Mouse (Mus musculus) c-Kit-negative CD71-positive TER-119-positive erythroid progenitor cells, embryonic 14.5 days (primary cell): ENCODE data around the gene Rnf225.
"Not testable (repeated sequence)": the region's sequence is repeated elsewhere in the genome, so short reads cannot be mapped to it uniquely, and the experiment has no call there.

Experiments used
- DNase-seq: peaks from one replicate; pipeline ENCODE4 v3.0.0-alpha.2; 2013; ENCODE audit warnings: low read depth, low spot score

The Rnf225 gene

GRCm38 (mm10) chr7:12927693-12928589, 725 bp downstream of the Rnf225 start:
- no peak for DNase-seq

GRCm38 (mm10) chr7:12933615-12934140, 6.5 kb downstream of the Rnf225 start:
- DNase-seq = no peak

- DNase-seq = no peak
Measured at GRCm38 (mm10) chr7:12934808-12935207, 7.6 kb downstream of the Rnf225 start.

DNA sequence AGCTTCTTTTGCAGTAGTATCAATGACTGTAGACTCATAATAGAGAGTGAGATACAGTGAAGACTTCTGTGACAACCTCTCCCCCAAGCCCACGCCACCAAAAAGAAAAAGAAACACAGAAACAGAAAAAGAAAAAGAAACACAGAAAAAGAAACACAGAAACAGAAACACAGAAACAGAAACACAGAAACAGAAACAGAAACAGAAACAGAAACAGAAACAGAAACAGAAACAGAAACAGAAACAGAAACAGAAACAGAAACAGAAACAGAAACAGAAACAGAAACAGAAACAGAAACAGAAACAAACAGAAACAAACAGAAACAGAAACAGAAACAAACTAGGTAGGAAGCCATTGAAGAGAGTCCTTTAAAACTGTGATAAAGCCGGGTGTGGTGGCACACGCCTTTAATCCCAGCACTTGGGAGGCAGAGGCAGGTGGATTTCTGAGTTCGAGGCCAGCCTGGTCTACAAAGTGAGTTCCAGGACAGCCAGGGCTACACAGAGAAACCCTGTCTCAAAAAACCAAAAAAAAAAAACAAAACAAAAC, 10.1 kb downstream of the Rnf225 start:
- not testable (repeated sequence) for DNase-seq

GRCm38 (mm10) chr7:12940599-12940998, 13.4 kb downstream of the Rnf225 start:
- DNase-seq = no peak

DNA sequence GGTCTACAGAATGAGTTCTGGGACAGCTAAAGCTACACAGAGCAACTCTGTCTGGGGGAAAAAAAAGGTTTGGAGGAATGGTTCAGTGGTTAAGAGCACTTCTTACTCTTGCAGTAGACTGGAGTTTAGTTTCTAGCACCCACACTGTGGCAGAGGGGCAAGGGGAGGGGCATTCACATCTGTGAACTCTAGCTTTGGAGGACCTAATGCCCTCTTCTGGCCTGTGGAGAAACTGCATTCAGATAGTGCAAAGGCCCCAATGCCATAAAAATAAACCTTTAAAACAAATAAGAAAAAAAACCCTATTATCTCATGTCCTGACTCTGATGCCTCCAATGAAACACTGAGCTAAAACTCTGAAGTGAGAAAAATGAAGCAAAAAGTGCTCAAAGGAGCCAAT, 16.3 kb downstream of the Rnf225 start:
- no peak for DNase-seq

DNA sequence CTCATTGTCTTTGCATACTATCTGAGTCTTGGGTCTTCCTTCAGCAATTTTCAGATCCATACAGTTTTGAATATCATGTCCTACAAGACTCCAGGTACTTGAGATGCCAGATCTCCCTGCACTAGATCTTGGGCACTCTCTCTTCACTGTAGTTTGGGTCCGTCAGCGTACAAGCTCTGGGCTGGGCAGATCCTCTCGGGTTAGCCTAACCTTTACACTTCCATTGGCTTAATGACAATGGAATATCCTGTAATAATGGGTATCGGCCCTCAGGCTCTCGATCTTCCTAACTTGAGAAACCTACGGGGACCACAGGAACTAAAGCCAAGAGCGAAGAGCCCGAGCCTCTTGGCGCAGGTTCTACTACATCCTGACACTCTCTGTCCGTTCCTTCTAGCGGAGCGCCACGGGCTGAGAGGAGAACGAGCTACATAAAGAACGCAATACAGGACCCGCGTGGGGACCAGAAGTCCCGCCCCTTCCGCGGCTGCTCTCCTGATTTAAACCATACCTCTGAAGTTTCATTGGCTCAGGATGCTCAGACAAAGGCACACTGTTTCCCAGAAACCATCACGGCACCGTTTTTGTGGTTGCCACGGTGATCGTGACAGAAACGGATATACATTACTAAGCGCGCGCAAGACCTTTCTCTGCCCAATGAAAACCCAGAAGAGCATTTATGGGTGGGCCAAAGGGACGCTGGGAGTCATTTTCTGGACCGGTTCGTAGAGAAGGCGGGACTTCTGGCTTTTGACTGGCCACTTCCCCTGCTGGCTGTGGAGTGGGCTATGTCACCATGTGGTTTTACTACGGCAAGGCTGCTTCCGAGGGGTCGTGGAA, 22.0 kb downstream of the Rnf225 start:
- peak; percentile 88 for DNase-seq

DNA sequence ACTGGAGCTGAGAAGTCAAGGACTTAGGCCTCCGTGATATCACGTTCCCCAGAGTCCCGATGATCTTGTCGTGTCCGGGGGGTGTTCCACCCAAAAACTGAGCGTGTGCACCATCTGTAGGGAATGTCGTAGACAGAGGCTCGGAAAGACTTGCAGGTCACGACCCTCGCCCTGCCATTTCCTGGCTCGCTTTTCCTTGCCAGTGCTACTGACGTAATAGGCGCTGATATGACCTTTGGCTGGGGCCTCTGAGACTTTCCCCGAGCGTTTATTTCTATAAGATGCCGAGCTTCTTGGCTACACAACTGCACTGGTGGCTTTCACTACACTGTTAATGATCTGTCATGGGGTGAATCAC, 22.6 kb downstream of the Rnf225 start:
- DNase-seq = no peak

DNA sequence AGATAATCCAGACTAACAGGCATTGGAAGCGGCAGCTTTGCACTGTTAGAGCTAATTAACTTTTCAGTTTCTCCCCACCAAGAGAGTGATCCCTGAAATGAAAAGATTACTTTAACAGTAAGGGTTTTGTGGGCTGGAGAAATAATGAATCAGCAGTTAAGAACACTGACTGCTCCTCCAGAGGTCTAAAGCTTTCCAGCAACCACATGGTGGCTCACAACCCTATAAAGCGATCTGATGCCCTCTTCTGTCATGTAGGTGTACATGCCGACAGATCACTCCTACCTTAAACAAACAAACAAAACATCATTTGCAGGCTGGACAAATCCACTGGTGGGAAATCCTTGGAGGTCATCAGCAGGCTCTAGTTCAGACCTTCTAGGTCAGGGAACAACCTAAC, 27.7 kb downstream of the Rnf225 start:
- DNase-seq = no peak

DNA sequence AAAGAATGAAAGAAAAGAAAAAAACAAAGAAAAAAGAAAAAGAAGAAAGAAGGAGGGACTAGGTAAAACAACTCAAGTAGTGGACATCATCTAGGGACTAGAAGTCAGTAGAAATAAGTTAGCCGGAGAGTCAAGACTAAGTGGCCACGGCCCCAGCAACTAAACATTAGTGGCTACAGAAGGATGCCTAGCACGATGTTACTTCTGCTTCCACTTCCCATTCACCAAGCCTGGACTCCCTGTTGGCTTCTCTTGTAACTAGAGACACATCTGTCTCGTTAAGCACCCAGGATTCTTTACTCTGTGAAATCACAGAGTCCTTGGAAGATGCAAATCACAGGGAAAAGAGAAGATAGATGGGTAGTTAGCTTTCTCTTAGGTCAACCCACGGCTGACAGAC, 30.3 kb downstream of the Rnf225 start:
- DNase-seq = no peak

- DNase-seq = no peak
Measured at GRCm38 (mm10) chr7:12958948-12959347, 31.7 kb downstream of the Rnf225 start.

- no peak for DNase-seq
Measured at GRCm38 (mm10) chr7:12959718-12960117, 32.5 kb downstream of the Rnf225 start.

DNA sequence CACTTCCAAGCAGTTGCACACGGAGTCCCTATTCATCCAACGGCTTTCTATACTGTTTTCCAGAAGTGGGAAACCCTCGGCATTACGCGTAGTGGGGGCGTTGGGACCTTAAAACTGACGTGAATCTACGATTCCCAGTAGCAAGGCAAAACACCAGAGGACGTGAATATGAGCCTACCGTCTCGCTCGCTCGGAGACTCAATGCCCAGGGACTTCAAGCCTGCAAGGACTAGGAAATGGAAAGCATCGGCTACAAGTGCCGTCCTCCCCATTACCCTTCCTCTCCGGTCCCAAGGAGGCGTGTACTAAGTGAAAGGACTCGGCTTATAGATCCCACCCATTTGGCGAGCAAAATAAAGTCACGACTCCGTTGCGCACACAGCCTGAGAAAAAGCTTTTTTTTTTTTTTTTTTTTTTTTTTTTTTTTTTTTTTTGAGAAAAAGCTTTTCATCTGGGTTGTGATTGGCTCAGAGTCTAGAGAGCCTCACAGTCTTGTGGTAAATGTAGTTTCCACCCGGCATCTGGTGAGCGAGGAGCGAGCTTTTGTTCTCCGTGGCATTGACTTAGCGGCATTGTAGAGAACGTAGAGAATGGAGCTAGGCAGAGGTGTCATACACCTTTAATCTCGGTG, 34.4 kb downstream of the Rnf225 start:
- DNase-seq = no peak

- peak; percentile 56 for DNase-seq
Measured at GRCm38 (mm10) chr7:12965678-12966091, 38.5 kb downstream of the Rnf225 start, which contains the start of gene Zfp324. Gene Zfp324 (plus strand): TSS chr7:12965838.

GRCm38 (mm10) chr7:12966104-12966845, 39.1 kb downstream of the Rnf225 start:
- DNase-seq = peak; percentile 51

DNA sequence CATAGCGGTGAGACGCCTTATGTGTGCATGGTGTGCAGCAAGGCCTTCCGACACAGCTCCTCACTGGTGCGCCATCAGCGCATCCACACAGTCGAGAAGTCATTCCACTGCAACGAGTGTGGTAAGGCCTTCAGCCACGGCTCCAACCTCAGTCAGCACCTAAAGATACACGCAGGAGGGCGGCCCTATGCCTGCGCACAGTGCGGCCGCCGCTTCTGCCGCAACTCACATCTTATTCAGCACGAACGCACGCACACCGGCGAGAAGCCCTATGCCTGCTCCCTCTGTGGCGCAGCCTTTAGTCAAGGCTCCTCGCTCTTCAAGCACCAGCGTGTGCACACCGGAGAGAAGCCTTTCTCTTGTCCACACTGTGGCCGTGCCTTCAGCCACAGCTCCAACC, 43.7 kb downstream of the Rnf225 start:
- DNase-seq = no peak

DNA sequence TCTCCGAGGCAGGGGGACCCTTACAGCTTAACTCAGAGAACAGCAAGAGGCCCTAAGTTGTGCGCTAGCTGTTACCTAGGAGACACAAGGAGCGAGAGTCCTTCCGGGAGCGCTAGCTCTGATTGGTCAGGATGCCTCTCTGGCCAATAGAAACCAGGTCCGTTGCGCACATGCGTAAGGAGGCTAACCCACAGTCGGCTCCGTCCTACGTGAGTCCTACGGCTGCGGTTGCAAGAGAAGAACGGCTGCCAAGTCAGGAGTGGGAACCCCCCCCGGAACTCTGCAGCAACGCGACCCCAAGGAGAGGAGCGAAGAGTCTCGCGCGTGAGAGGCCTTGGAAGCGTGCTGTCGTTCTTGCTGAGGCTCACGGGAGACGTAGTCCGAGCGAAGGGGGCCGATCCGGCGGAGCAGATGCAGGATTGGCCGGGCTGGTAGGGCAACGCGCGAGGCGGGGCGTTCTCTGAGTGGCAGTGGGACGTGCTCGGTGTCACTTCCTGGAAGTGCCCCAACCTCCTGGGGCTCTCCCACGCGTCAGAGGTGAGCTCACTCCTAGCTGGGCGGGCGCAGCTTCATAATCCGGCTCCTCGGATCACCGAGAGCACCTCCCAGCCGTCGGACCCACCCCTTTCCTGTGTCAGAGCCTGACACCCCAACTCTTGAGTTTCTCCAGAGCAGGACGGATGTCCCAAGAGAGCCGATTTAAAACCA, 50.6 kb downstream of the Rnf225 start, which contains the start of gene Zfp446:
Gene Zfp446, plus strand, starts transcription at position 167 of the 708 bp plus-strand sequence.
- DNase-seq = peak; percentile 93

DNA sequence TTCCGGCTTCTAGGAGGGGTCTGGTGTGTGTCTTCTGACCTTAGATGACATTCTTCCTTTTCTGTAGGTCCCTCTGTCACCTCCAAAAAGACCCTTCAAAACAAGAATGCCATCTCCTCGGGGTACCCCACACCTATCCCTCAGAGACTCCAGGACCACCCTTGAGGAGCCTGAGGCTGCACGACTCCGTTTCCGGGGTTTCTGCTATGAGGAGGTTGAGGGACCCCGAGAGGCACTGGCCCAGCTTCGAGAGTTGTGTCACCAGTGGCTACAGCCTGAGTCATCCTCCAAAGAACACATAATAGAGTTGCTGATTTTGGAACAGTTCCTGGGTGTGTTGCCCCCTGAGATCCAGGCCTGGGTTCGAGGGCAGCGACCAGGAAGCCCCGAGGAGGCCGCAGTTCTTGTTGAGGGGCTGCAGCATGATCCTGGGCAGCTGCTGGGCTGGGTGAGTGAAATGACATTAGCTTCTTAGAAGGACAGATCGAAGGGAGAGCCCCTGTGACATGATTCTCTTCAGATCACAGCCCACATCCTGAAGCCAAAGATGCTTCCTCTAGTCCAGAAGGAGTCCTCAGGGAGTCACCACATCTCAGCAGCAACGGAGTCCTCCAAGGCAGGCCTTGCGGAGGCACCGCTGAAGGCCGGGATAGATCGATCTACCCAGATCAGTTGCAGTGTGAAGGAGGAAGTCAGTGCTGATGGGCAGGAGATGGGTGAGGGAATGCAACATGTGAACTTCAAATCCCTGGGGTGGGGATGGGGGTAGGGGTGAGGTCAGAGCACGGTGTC, 51.9 kb downstream of the Rnf225 start:
- DNase-seq = no peak

DNA sequence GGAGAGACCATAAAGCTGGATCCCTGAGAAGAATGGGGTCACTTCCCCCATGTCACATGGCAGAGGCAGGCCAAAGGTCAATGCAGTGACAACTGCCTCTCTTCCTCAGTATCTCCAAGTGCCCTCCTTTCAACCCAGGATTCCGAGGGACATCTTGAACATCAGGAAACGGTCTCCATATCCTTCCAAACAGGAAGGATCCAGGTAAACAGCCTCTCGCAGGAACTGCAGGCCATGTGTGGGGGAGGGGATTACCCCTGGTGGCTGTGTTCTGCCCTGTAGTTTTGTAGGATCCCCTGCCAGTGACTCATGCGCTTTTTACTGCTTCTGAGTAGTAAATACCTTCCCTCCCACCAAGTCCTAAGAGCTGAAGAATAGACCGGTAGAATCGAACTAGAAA, 52.6 kb downstream of the Rnf225 start:
- no peak for DNase-seq
